10 mouse cellular contexts compared by ENCODE assay signal in the genomic region with DNA sequence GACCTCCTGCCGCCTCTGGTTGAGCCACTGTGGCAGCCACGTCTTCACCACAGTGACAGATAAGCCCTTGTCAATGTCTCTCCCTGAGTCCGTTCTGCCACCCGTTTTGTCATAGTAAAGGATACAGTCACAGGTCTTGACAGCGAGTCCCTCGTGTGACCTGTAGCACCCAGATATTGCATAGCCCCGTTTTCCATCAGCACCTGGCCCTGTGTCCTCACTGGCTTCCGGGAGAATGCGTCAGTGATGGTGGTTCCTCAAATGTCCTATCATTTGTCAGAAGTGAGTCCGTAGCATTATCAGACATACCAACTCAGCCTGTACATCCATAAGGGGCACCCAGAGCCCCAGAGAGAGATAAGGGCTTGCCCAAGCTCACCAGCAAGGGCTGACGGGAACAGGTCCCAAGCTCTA. TPM values are rescaled to one million over a fixed set of nuclear protein-coding genes. Genes with fewer than 3 reads are reported as not detected.
A peak's percentile ranks its signal among the peaks of the same experiment; 100 is the strongest.
DNase-seq lines count a peak whose midpoint lies in the region; ATAC-seq and TF ChIP-seq lines count a peak whose summit lies in the region.
"Had no signal": no experiment of that assay in that cellular context is flagged by ENCODE, and none has a peak within 500 bp of the region (broad histone marks: within the 10 kb centered on the region; RNA-seq: fewer than 3 reads in every experiment).

No protein-coding gene starts in this region.

- no peak for TF ChIP-seq EP300 in lung, postnatal 0 days (IDR thresholded peaks at IDR 0.05)

- no peak for TF ChIP-seq POLR2A in small intestine, adult 2 months (IDR thresholded peaks at IDR 0.05; ENCODE audit: low read depth, low read length)

- peaks cover 17% of the 10 kb centered on the region for H3K4me1 ChIP-seq in lung, postnatal 0 days (ENCODE audit: insufficient read depth, low read depth, low read length)
- peaks cover 21% of the 10 kb centered on the region for H3K4me1 ChIP-seq in small intestine, adult 2 months (ENCODE audit: control insufficient read depth, insufficient read depth, insufficient read length, low read length)
- H3K4me1 ChIP-seq: neural tube, embryonic 12.5 days had no signal

- H3K4me3 ChIP-seq in lung, postnatal 0 days (ENCODE audit: low read depth, low read length), result no peak overlapping the region
- H3K4me3 ChIP-seq in small intestine, adult 2 months (ENCODE audit: low read depth, low read length), result peak overlapping the region; percentile 13; the same call in 1 of the 2 replicates
- H3K4me3 ChIP-seq: neural tube, embryonic 12.5 days had no signal

- no peaks in the 10 kb centered on the region for H3K27me3 ChIP-seq in lung, postnatal 0 days (replicated peaks; ENCODE audit: insufficient read depth, low read length)
- H3K27me3 ChIP-seq in small intestine, adult 2 months (ENCODE audit: control insufficient read depth, insufficient read depth, low read length), result no peaks in the 10 kb centered on the region
- H3K27me3 ChIP-seq: neural tube, embryonic 12.5 days had no signal

- peaks cover 5% of the 10 kb centered on the region; the same call in 1 of the 2 replicates for H3K36me3 ChIP-seq in lung, postnatal 0 days (ENCODE audit: insufficient read depth, low read length)
- peaks cover 11% of the 10 kb centered on the region for H3K36me3 ChIP-seq in small intestine, adult 2 months (ENCODE audit: control insufficient read depth, insufficient read depth, low read length)

- no peak for ATAC-seq in lung, postnatal 0 days

- H3K27ac ChIP-seq in lung, postnatal 0 days (ENCODE audit: low read length), result peak overlapping the region; percentile 92
- H3K27ac ChIP-seq in small intestine, adult 2 months (ENCODE audit: insufficient read depth, low read depth, low read length), result peak overlapping the region; percentile 23
- H3K27ac ChIP-seq: neural tube, embryonic 12.5 days had no signal

- no peak for DNase-seq in lung, postnatal 0 days (ENCODE audit: low spot score)
- DNase-seq in lung, adult 18-20 months, result no peak
- DNase-seq in c-Kit-positive CD71-positive TER-119-positive erythroid progenitor cells, embryonic 14.5 days (ENCODE audit: low spot score), result peak; percentile 69
- peak; percentile 79 for DNase-seq in liver
- DNase-seq in left cerebral cortex, adult 18-20 months (ENCODE audit: low spot score in 2 of 2), result no peak
- no peak for DNase-seq in layer of hippocampus, adult 11-12 months (ENCODE audit: low spot score)
- DNase-seq in neural tube, embryonic 10.5 days (ENCODE audit: extremely low spot score, low spot score), result no peak
- DNase-seq: adrenal gland, adult 8-10 months had no signal

- H3K9me3 ChIP-seq in lung, postnatal 0 days (ENCODE audit: low read length), result no peaks in the 10 kb centered on the region
- H3K9me3 ChIP-seq: neural tube, embryonic 12.5 days had no signal

- whole genome bisulfite sequencing in lung, postnatal 0 days, result 72% methylated on average over 11 of the region's 11 CpGs
- WGBS in small intestine, adult 2 months, result 60% methylated on average over 11 of the region's 11 CpGs

- no peak overlapping the region for H3K4me2 ChIP-seq in lung, postnatal 0 days (replicated peaks; ENCODE audit: low read depth, low read length)
- H3K4me2 ChIP-seq: neural tube, embryonic 12.5 days had no signal

- TF ChIP-seq CTCF in lung, postnatal 0 days (IDR thresholded peaks at IDR 0.05), result no peak
- TF ChIP-seq CTCF in small intestine, adult 2 months (IDR thresholded peaks at IDR 0.05; ENCODE audit: extremely low read depth, insufficient read length, insufficient replicate concordance, low read depth, low read length), result no peak

- no peak overlapping the region for H3K9ac ChIP-seq in lung, postnatal 0 days (replicated peaks; ENCODE audit: low read depth)
- H3K9ac ChIP-seq: neural tube, embryonic 12.5 days had no signal

RNA-seq across cellular contexts. Expression of a gene that starts 38.7 kb away (rescaled TPM):
- polyA plus RNA-seq in lung, postnatal 0 days (2015; fragmentation: Nextera tagmentation; extraction: Ambion mirVana), result 108 and 116 TPM in 2 replicates
- 7.4 and 12.2 TPM in 2 replicates for polyA plus RNA-seq in small intestine, adult 2 months (2012; rRNA removed)
- 100 to 1,000 TPM; 131 to 132 TPM for total RNA-seq in left cerebral cortex, adult 18-20 months (2021)

RNA-seq across cellular contexts. Expression of a gene that starts 41.8 kb away (rescaled TPM):
- 205 and 211 TPM in 2 replicates for polyA plus RNA-seq in lung, postnatal 0 days (2015; fragmentation: Nextera tagmentation; extraction: Ambion mirVana)
- polyA plus RNA-seq in small intestine, adult 2 months (2012; rRNA removed), result 20.6 and 26.2 TPM in 2 replicates
- total RNA-seq in left cerebral cortex, adult 18-20 months (2021), result 10 to 100 TPM; 30.2 to 35.7 TPM

Comparison
In these comparisons a context has a peak if more than half of its experiments do, and no peak if none do; other contexts are left out.
1. DNase-seq: peak in c-Kit-positive CD71-positive TER-119-positive erythroid progenitor cells, embryonic 14.5 days (single experiment) and liver (single experiment); none in lung, postnatal 0 days (single experiment), lung, adult 18-20 months (0 of 2), left cerebral cortex, adult 18-20 months (0 of 2), layer of hippocampus, adult 11-12 months (single experiment) and neural tube, embryonic 10.5 days (single experiment).